Mouse (Mus musculus): ENCODE data around the gene Anapc11. TPM values are rescaled to one million over a fixed set of nuclear protein-coding genes. Genes with fewer than 3 reads are reported as not detected.
"Not testable (repeated sequence)": the region's sequence is repeated elsewhere in the genome, so short reads cannot be mapped to it uniquely, and the experiment has no call there.

Anapc11 gene
- polyA plus RNA-seq, 1 experiment from 2014 or later: 212 TPM

- H3K27me3 ChIP-seq (ENCODE audit: control insufficient read depth, insufficient read depth, low read length): no peaks in the 10 kb centered on the region
- 69% methylated on average over 11 of the region's 11 CpGs for WGBS
- peaks cover 29% of the 10 kb centered on the region for H3K4me1 ChIP-seq (ENCODE audit: control insufficient read depth, insufficient read depth, low read length)
- H3K9me3 ChIP-seq (ENCODE audit: control insufficient read depth, low read length): no peaks in the 10 kb centered on the region
- 0 out of 2 replicates have a peak overlapping the region, but pooled peaks have one; percentile 27 for H3K27ac ChIP-seq (ENCODE audit: low read depth, low read length)
- no peak for ATAC-seq (ENCODE audit: low FRiP score, low TSS enrichment)
- peak overlapping the region; percentile 98 for H3K9ac ChIP-seq (ENCODE audit: low read depth, low read length)
- H3K36me3 ChIP-seq (ENCODE audit: control insufficient read depth, insufficient read depth, low read length): peaks cover 32% of the 10 kb centered on the region
- H3K4me2 ChIP-seq (replicated peaks; ENCODE audit: low read depth, low read length): no peak overlapping the region
- H3K4me3 ChIP-seq (ENCODE audit: low read length): no peak overlapping the region
Observed at GRCm38 (mm10) chr11:120578694-120579243, 19.5 kb upstream of the Anapc11 start.

GRCm38 (mm10) chr11:120579316-120580107 lies 18.7 kb upstream of the Anapc11 start:
- H3K4me3 ChIP-seq (ENCODE audit: low read length): peak overlapping the region; percentile 94
- peak overlapping the region; percentile 98; the same call in 1 of the 2 replicates for H3K9ac ChIP-seq (ENCODE audit: low read depth, low read length)
- no peaks in the 10 kb centered on the region for H3K27me3 ChIP-seq (ENCODE audit: control insufficient read depth, insufficient read depth, low read length)
- peaks cover 24% of the 10 kb centered on the region for H3K4me1 ChIP-seq (ENCODE audit: control insufficient read depth, insufficient read depth, low read length)
- 51% methylated on average over 15 of the region's 15 CpGs for WGBS
- H3K27ac ChIP-seq (ENCODE audit: low read depth, low read length): peak overlapping the region; percentile 27; the same call in 1 of the 2 replicates
- H3K4me2 ChIP-seq (replicated peaks; ENCODE audit: low read depth, low read length): peak overlapping the region; percentile 89
- ATAC-seq (ENCODE audit: low FRiP score, low TSS enrichment): no peak
- H3K9me3 ChIP-seq (ENCODE audit: control insufficient read depth, low read length): no peaks in the 10 kb centered on the region; the same call in 1 of the 2 replicates
- H3K36me3 ChIP-seq (ENCODE audit: control insufficient read depth, insufficient read depth, low read length): peaks cover 37% of the 10 kb centered on the region

- 51% methylated on average over 7 of the region's 7 CpGs for WGBS
- ATAC-seq (ENCODE audit: low FRiP score, low TSS enrichment): no peak
- H3K4me1 ChIP-seq (ENCODE audit: control insufficient read depth, insufficient read depth, low read length): peaks cover 21% of the 10 kb centered on the region
- H3K36me3 ChIP-seq (ENCODE audit: control insufficient read depth, insufficient read depth, low read length): peaks cover 40% of the 10 kb centered on the region
- peak overlapping the region; percentile 98 for H3K9ac ChIP-seq (ENCODE audit: low read depth, low read length)
- no peaks in the 10 kb centered on the region for H3K27me3 ChIP-seq (ENCODE audit: control insufficient read depth, insufficient read depth, low read length)
- peak overlapping the region; percentile 89 for H3K4me2 ChIP-seq (replicated peaks; ENCODE audit: low read depth, low read length)
- no peaks in the 10 kb centered on the region; the same call in 1 of the 2 replicates for H3K9me3 ChIP-seq (ENCODE audit: control insufficient read depth, low read length)
- H3K4me3 ChIP-seq (ENCODE audit: low read length): peak overlapping the region; percentile 94
- H3K27ac ChIP-seq (ENCODE audit: low read depth, low read length): peak overlapping the region; percentile 95; the same call in 1 of the 2 replicates
Observed at GRCm38 (mm10) chr11:120580190-120580589, 18.0 kb upstream of the Anapc11 start.

GRCm38 (mm10) chr11:120580871-120581331 lies 17.3 kb upstream of the Anapc11 start:
- peak overlapping the region; percentile 94 for H3K4me3 ChIP-seq (ENCODE audit: low read length)
- peaks cover 47% of the 10 kb centered on the region for H3K36me3 ChIP-seq (ENCODE audit: control insufficient read depth, insufficient read depth, low read length)
- under 1% methylated on average over 37 of the region's 44 CpGs for WGBS
- H3K4me1 ChIP-seq (ENCODE audit: control insufficient read depth, insufficient read depth, low read length): peaks cover 21% of the 10 kb centered on the region
- peak overlapping the region; percentile 89 for H3K4me2 ChIP-seq (replicated peaks; ENCODE audit: low read depth, low read length)
- H3K9ac ChIP-seq (ENCODE audit: low read depth, low read length): peak overlapping the region; percentile 98
- peak; percentile 7; the same call in 1 of the 2 replicates for ATAC-seq (ENCODE audit: low FRiP score, low TSS enrichment)
- H3K27me3 ChIP-seq (ENCODE audit: control insufficient read depth, insufficient read depth, low read length): no peaks in the 10 kb centered on the region
- H3K9me3 ChIP-seq (ENCODE audit: control insufficient read depth, low read length): no peaks in the 10 kb centered on the region; the same call in 1 of the 2 replicates
- peak overlapping the region; percentile 95 for H3K27ac ChIP-seq (ENCODE audit: low read depth, low read length)

GRCm38 (mm10) chr11:120581490-120582267 lies 16.5 kb upstream of the Anapc11 start, which contains the start of gene Arhgdia:
Arhgdia (minus strand) TSS chr11:120581624.
- Histone ChIP-seq H3K9ac (ENCODE audit: low read depth, low read length) (peak within 1 kb of the TSS; percentile 98), H3K4me3 (ENCODE audit: low read length) (peak within 1 kb of the TSS; percentile 94), H3K27ac (ENCODE audit: low read depth, low read length) (peak within 1 kb of the TSS; percentile 95), H3K4me2 (replicated peaks; ENCODE audit: low read depth, low read length) (peak within 1 kb of the TSS; percentile 89), H3K27me3 (ENCODE audit: control insufficient read depth, insufficient read depth, low read length) (no peaks in the 10 kb centered on the region), H3K36me3 (ENCODE audit: control insufficient read depth, insufficient read depth, low read length) (peaks cover 55% of the 10 kb centered on the region), H3K9me3 (ENCODE audit: control insufficient read depth, low read length) (no peaks in the 10 kb centered on the region; the same call in 1 of the 2 replicates), H3K4me1 (ENCODE audit: control insufficient read depth, insufficient read depth, low read length) (peaks cover 21% of the 10 kb centered on the region)
- ATAC-seq (ENCODE audit: low FRiP score, low TSS enrichment): peak; percentile 71
- WGBS: 5% methylated on average over 72 of the region's 75 CpGs

- Histone ChIP-seq H3K9ac (ENCODE audit: low read depth, low read length) (peak overlapping the region; percentile 98; the same call in 1 of the 2 replicates), H3K4me1 (ENCODE audit: control insufficient read depth, insufficient read depth, low read length) (peaks cover 21% of the 10 kb centered on the region), H3K4me3 (ENCODE audit: low read length) (peak overlapping the region; percentile 94), H3K27ac (ENCODE audit: low read depth, low read length) (peak overlapping the region; percentile 95), H3K27me3 (ENCODE audit: control insufficient read depth, insufficient read depth, low read length) (no peaks in the 10 kb centered on the region), H3K36me3 (ENCODE audit: control insufficient read depth, insufficient read depth, low read length) (peaks cover 58% of the 10 kb centered on the region), H3K4me2 (replicated peaks; ENCODE audit: low read depth, low read length) (peak overlapping the region; percentile 89), H3K9me3 (ENCODE audit: control insufficient read depth, low read length) (no peaks in the 10 kb centered on the region; the same call in 1 of the 2 replicates)
- no peak for ATAC-seq (ENCODE audit: low FRiP score, low TSS enrichment)
- 79% methylated on average over 8 of the region's 8 CpGs for whole genome bisulfite sequencing
Observed at GRCm38 (mm10) chr11:120582268-120582981, 15.8 kb upstream of the Anapc11 start.

- Histone ChIP-seq H3K4me1 (ENCODE audit: control insufficient read depth, insufficient read depth, low read length) (peaks cover 21% of the 10 kb centered on the region), H3K36me3 (ENCODE audit: control insufficient read depth, insufficient read depth, low read length) (peaks cover 58% of the 10 kb centered on the region)
- 85% methylated on average over 2 of the region's 2 CpGs for WGBS
- not testable (repeated sequence) for H3K4me2 ChIP-seq (replicated peaks; ENCODE audit: low read depth, low read length); H3K27me3 ChIP-seq (ENCODE audit: control insufficient read depth, insufficient read depth, low read length); ATAC-seq (ENCODE audit: low FRiP score, low TSS enrichment); H3K9ac ChIP-seq (ENCODE audit: low read depth, low read length); H3K27ac ChIP-seq (ENCODE audit: low read depth, low read length); H3K4me3 ChIP-seq (ENCODE audit: low read length); H3K9me3 ChIP-seq (ENCODE audit: control insufficient read depth, low read length)
Observed at GRCm38 (mm10) chr11:120582982-120583293, 15.3 kb upstream of the Anapc11 start.

- Histone ChIP-seq H3K4me2 (replicated peaks; ENCODE audit: low read depth, low read length) (no peak overlapping the region), H3K9ac (ENCODE audit: low read depth, low read length) (no peak overlapping the region), H3K9me3 (ENCODE audit: control insufficient read depth, low read length) (no peaks in the 10 kb centered on the region; the same call in 1 of the 2 replicates), H3K27me3 (ENCODE audit: control insufficient read depth, insufficient read depth, low read length) (no peaks in the 10 kb centered on the region), H3K4me3 (ENCODE audit: low read length) (no peak overlapping the region), H3K36me3 (ENCODE audit: control insufficient read depth, insufficient read depth, low read length) (peaks cover 57% of the 10 kb centered on the region), H3K27ac (ENCODE audit: low read depth, low read length) (no peak overlapping the region), H3K4me1 (ENCODE audit: control insufficient read depth, insufficient read depth, low read length) (peaks cover 17% of the 10 kb centered on the region)
- no peak for ATAC-seq (ENCODE audit: low FRiP score, low TSS enrichment)
- WGBS: 97% methylated on average over 1 of the region's 1 CpGs
Observed at GRCm38 (mm10) chr11:120583937-120584336, 14.3 kb upstream of the Anapc11 start.
